Mouse (Mus musculus): ENCODE results near the gene Map2. TPM values are rescaled to one million over a fixed set of nuclear protein-coding genes. Genes with fewer than 3 reads are reported as not detected.

Map2 gene
- polyA plus RNA-seq, 1 experiment, result 2.4 TPM

DNA sequence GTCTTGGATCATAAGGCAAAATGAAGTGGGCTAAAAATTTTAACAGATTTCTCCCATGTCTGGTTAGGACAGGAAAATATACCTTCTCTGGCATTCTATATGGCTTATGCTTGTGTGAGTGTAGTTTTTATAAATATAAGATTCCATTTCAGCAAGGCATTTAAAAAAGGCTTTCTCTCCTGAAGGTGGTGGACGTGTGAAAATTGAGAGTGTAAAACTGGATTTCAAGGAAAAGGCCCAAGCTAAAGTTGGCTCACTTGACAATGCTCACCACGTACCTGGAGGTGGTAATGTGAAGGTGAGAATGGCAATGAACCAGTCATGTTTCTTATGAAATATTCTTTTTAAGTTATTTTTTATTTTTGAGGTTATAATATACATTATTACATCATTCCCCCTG, 263.0 kb downstream of the Map2 start:
- no peak overlapping the region for H3K4me3 ChIP-seq
- no peaks in the 10 kb centered on the region for H3K27me3 ChIP-seq (ENCODE audit: control insufficient read depth, insufficient read depth, insufficient read length)
- H3K36me3 ChIP-seq (ENCODE audit: control insufficient read depth, insufficient read depth), result no peaks in the 10 kb centered on the region
- no peak overlapping the region for H3K4me2 ChIP-seq (ENCODE audit: low read depth)
- no peak for TF ChIP-seq E2F4 (IDR thresholded peaks at IDR 0.05; ENCODE audit: insufficient read depth)
- no peak for TF ChIP-seq USF1 (IDR thresholded peaks at IDR 0.05; ENCODE audit: low read depth)
- TF ChIP-seq POLR2A (IDR thresholded peaks at IDR 0.05; ENCODE audit: insufficient read length, low read depth), result no peak
- TF ChIP-seq POLR2AphosphoS2 (IDR thresholded peaks at IDR 0.05; ENCODE audit: insufficient read length, low read depth), result no peak
- TF ChIP-seq TCF12 (IDR thresholded peaks at IDR 0.05; ENCODE audit: insufficient read depth, poor library complexity, severe bottlenecking), result no peak
- no peak for TF ChIP-seq SRF (IDR thresholded peaks at IDR 0.05; ENCODE audit: control insufficient read depth, insufficient read length, low read depth)
- no peak for TF ChIP-seq CEBPB (IDR thresholded peaks at IDR 0.05; ENCODE audit: insufficient read depth, poor library complexity, severe bottlenecking)
- no peak for TF ChIP-seq MAX (IDR thresholded peaks at IDR 0.05; ENCODE audit: low read depth)
- TF ChIP-seq MYOD1 (IDR thresholded peaks at IDR 0.05; ENCODE audit: control insufficient read depth in 1 of 3, insufficient read length in 2 of 3, low read depth in 2 of 3), result no peak
- no peak for TF ChIP-seq TCF3 (IDR thresholded peaks at IDR 0.05; ENCODE audit: insufficient read length, low read depth)
- no peak for TF ChIP-seq REST (IDR thresholded peaks at IDR 0.05; ENCODE audit: insufficient read depth, insufficient read length)
- no peak for TF ChIP-seq MYOG (IDR thresholded peaks at IDR 0.05; ENCODE audit: control insufficient read depth in 1 of 3, insufficient read depth in 1 of 3, insufficient read length in 2 of 3, low read depth in 2 of 3)
- no peaks in the 10 kb centered on the region for H3K79me2 ChIP-seq (ENCODE audit: control insufficient read depth, insufficient read depth)
- H3ac ChIP-seq (ENCODE audit: control insufficient read depth, insufficient read length), result no peak overlapping the region

GRCm38 (mm10) chr1:66442922-66443321, 267.8 kb downstream of the Map2 start:
- H3K4me2 ChIP-seq (ENCODE audit: low read depth), result no peak overlapping the region
- H3K27me3 ChIP-seq (ENCODE audit: control insufficient read depth, insufficient read depth, insufficient read length), result no peaks in the 10 kb centered on the region
- no peak overlapping the region for H3K4me3 ChIP-seq
- H3K79me2 ChIP-seq (ENCODE audit: control insufficient read depth, insufficient read depth), result no peaks in the 10 kb centered on the region
- no peak for TF ChIP-seq E2F4 (IDR thresholded peaks at IDR 0.05; ENCODE audit: insufficient read depth)
- no peak for TF ChIP-seq TCF3 (IDR thresholded peaks at IDR 0.05; ENCODE audit: insufficient read length, low read depth)
- no peak for TF ChIP-seq MYOG (IDR thresholded peaks at IDR 0.05; ENCODE audit: control insufficient read depth in 1 of 3, insufficient read depth in 1 of 3, insufficient read length in 2 of 3, low read depth in 2 of 3)
- TF ChIP-seq REST (IDR thresholded peaks at IDR 0.05; ENCODE audit: insufficient read depth, insufficient read length), result no peak
- TF ChIP-seq CEBPB (IDR thresholded peaks at IDR 0.05; ENCODE audit: insufficient read depth, poor library complexity, severe bottlenecking), result no peak
- no peak for TF ChIP-seq TCF12 (IDR thresholded peaks at IDR 0.05; ENCODE audit: insufficient read depth, poor library complexity, severe bottlenecking)
- TF ChIP-seq SRF (IDR thresholded peaks at IDR 0.05; ENCODE audit: control insufficient read depth, insufficient read length, low read depth), result no peak
- no peak for TF ChIP-seq MAX (IDR thresholded peaks at IDR 0.05; ENCODE audit: low read depth)
- no peak for TF ChIP-seq MYOD1 (IDR thresholded peaks at IDR 0.05; ENCODE audit: control insufficient read depth in 1 of 3, insufficient read length in 2 of 3, low read depth in 2 of 3)
- no peak for TF ChIP-seq POLR2A (IDR thresholded peaks at IDR 0.05; ENCODE audit: insufficient read length, low read depth)
- TF ChIP-seq USF1 (IDR thresholded peaks at IDR 0.05; ENCODE audit: low read depth), result no peak
- TF ChIP-seq POLR2AphosphoS2 (IDR thresholded peaks at IDR 0.05; ENCODE audit: insufficient read length, low read depth), result no peak
- H3ac ChIP-seq (ENCODE audit: control insufficient read depth, insufficient read length), result no peak overlapping the region
- H3K36me3 ChIP-seq (ENCODE audit: control insufficient read depth, insufficient read depth), result no peaks in the 10 kb centered on the region

- TF ChIP-seq MAX (IDR thresholded peaks at IDR 0.05; ENCODE audit: low read depth), result no peak
- Histone ChIP-seq H3ac (ENCODE audit: control insufficient read depth, insufficient read length) (no peak overlapping the region), H3K36me3 (ENCODE audit: control insufficient read depth, insufficient read depth) (no peaks in the 10 kb centered on the region), H3K27me3 (ENCODE audit: control insufficient read depth, insufficient read depth, insufficient read length) (no peaks in the 10 kb centered on the region), H3K4me3 (no peak overlapping the region), H3K4me2 (ENCODE audit: low read depth) (no peak overlapping the region), H3K79me2 (ENCODE audit: control insufficient read depth, insufficient read depth) (no peaks in the 10 kb centered on the region)
These were observed 274.4 kb downstream of the Map2 start for GRCm38 (mm10) chr1:66449471-66449870.

DNA sequence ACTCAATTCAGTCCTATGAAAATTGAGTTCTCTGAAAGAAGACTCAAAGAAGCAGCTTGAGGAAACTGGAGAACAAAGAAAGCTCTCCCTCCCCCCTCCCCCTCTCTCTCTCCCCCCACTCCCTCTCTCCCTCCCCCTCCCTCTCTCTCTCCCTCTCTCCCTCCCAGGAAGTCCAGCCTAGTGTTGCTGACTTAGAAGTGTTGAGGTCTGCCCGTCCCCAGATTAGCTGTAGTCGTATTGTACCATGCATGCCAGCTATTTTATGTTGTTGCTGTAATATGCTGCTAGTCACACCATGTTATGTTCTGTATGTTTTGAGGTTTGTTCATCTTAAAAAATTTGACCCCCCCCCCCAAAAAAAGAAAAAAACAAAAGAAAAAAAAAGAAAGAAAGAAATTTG, 281.5 kb downstream of the Map2 start:
- H3ac ChIP-seq (ENCODE audit: control insufficient read depth, insufficient read length), result no peak overlapping the region

DNA sequence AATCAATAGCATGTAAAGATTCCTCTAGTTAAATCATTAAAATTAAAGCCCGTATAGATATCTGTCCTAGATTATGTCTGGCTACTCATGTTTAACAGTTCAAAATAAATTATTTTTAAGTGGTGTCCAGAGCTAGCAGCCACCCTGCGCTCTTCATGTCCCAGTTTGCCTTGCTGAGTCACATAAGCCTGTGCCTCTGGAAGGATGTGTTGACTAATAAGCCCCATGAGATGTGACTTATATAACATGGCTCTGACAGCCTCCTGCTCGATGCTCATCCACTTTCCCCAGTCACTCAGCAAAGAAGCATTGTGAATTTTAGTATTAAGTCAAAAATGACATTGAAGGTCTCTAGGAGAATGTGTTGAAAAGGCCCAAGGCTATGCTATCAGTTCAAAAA, 282.7 kb downstream of the Map2 start:
- no peak overlapping the region for H3K4me3 ChIP-seq
- H3K27me3 ChIP-seq (ENCODE audit: control insufficient read depth, insufficient read depth, insufficient read length), result no peaks in the 10 kb centered on the region
- no peaks in the 10 kb centered on the region for H3K79me2 ChIP-seq (ENCODE audit: control insufficient read depth, insufficient read depth)
- TF ChIP-seq MAX (IDR thresholded peaks at IDR 0.05; ENCODE audit: low read depth) (no peak), USF1 (IDR thresholded peaks at IDR 0.05; ENCODE audit: low read depth) (no peak), TCF12 (IDR thresholded peaks at IDR 0.05; ENCODE audit: insufficient read depth, poor library complexity, severe bottlenecking) (no peak), POLR2A (IDR thresholded peaks at IDR 0.05; ENCODE audit: insufficient read length, low read depth) (no peak), POLR2AphosphoS2 (IDR thresholded peaks at IDR 0.05; ENCODE audit: insufficient read length, low read depth) (no peak), MYOD1 (IDR thresholded peaks at IDR 0.05; ENCODE audit: control insufficient read depth in 1 of 3, insufficient read length in 2 of 3, low read depth in 2 of 3) (no peak), SRF (IDR thresholded peaks at IDR 0.05; ENCODE audit: control insufficient read depth, insufficient read length, low read depth) (no peak), REST (IDR thresholded peaks at IDR 0.05; ENCODE audit: insufficient read depth, insufficient read length) (no peak)
- H3K4me2 ChIP-seq (ENCODE audit: low read depth), result no peak overlapping the region
- no peak overlapping the region for H3ac ChIP-seq (ENCODE audit: control insufficient read depth, insufficient read length)
- no peaks in the 10 kb centered on the region for H3K36me3 ChIP-seq (ENCODE audit: control insufficient read depth, insufficient read depth)

More for the DNA sequence above, 281.5 kb downstream of the Map2 start:
- no peaks in the 10 kb centered on the region for H3K36me3 ChIP-seq (ENCODE audit: control insufficient read depth, insufficient read depth)
- H3K4me2 ChIP-seq (ENCODE audit: low read depth), result no peak overlapping the region
- no peak for TF ChIP-seq MYOD1 (IDR thresholded peaks at IDR 0.05; ENCODE audit: control insufficient read depth in 1 of 3, insufficient read length in 2 of 3, low read depth in 2 of 3)
- no peak for TF ChIP-seq POLR2A (IDR thresholded peaks at IDR 0.05; ENCODE audit: insufficient read length, low read depth)
- no peak for TF ChIP-seq CEBPB (IDR thresholded peaks at IDR 0.05; ENCODE audit: insufficient read depth, poor library complexity, severe bottlenecking)
- no peak for TF ChIP-seq TCF12 (IDR thresholded peaks at IDR 0.05; ENCODE audit: insufficient read depth, poor library complexity, severe bottlenecking)
- TF ChIP-seq REST (IDR thresholded peaks at IDR 0.05; ENCODE audit: insufficient read depth, insufficient read length), result no peak
- TF ChIP-seq USF1 (IDR thresholded peaks at IDR 0.05; ENCODE audit: low read depth), result no peak
- TF ChIP-seq MYOG (IDR thresholded peaks at IDR 0.05; ENCODE audit: control insufficient read depth in 1 of 3, insufficient read depth in 1 of 3, insufficient read length in 2 of 3, low read depth in 2 of 3), result no peak
- no peak for TF ChIP-seq POLR2AphosphoS2 (IDR thresholded peaks at IDR 0.05; ENCODE audit: insufficient read length, low read depth)
- no peak for TF ChIP-seq TCF3 (IDR thresholded peaks at IDR 0.05; ENCODE audit: insufficient read length, low read depth)
- TF ChIP-seq E2F4 (IDR thresholded peaks at IDR 0.05; ENCODE audit: insufficient read depth), result no peak
- no peak for TF ChIP-seq SRF (IDR thresholded peaks at IDR 0.05; ENCODE audit: control insufficient read depth, insufficient read length, low read depth)
- TF ChIP-seq MAX (IDR thresholded peaks at IDR 0.05; ENCODE audit: low read depth), result no peak
- no peak overlapping the region for H3K4me3 ChIP-seq
- no peaks in the 10 kb centered on the region for H3K27me3 ChIP-seq (ENCODE audit: control insufficient read depth, insufficient read depth, insufficient read length)
- no peaks in the 10 kb centered on the region for H3K79me2 ChIP-seq (ENCODE audit: control insufficient read depth, insufficient read depth)
